Mouse (Mus musculus) small intestine, adult 2 months (tissue): Measurements from ENCODE around the gene Vwa5b2.

ENCODE experiments used
- CTCF ChIP-seq: fragments of 200-500 bp; IDR thresholded peaks from 2 replicates; pipeline ENCODE4 v1.5.1; 2012; ENCODE audit warnings: low read depth, mild to moderate bottlenecking, control low read depth, inconsistent platforms, low read length, moderate library complexity, mixed read lengths; ENCODE audit not compliant: insufficient replicate concordance, insufficient read length; ENCODE audit errors: extremely low read depth
- POLR2A ChIP-seq: fragments of 200-500 bp; IDR thresholded peaks from 2 replicates; pipeline ENCODE4 v1.6.1; 2012; ENCODE audit warnings: low read depth, mild to moderate bottlenecking, control low read depth, inconsistent platforms, low read length, moderate library complexity

GRCm38 (mm10) chr16:20638367-20638766 lies 49.1 kb downstream of the Vwa5b2 start:
- TF ChIP-seq CTCF (no peak), POLR2A (no peak)
